Mouse (Mus musculus) embryonic facial prominence, embryonic 13.5 days (tissue): ENCODE data around the gene Kdelr2. TPM values are rescaled to one million over a fixed set of nuclear protein-coding genes. Genes with fewer than 3 reads are reported as not detected.

Experiments used
- ATAC-seq: fragments of 200-750 bp; cut with Nextera tagmentation; 2 replicates; pipeline ENCODE4 v1.8.0; 2017; ENCODE audit warnings: low read depth; ENCODE audit not compliant: insufficient number of reproducible peaks, insufficient read depth, low FRiP score, low TSS enrichment
- H3K27ac ChIP-seq: fragments of 300-500 bp; sonication (generic); 2 replicates; pipeline ENCODE4 v1.5.1; 2015; ENCODE audit warnings: moderate library complexity, mild to moderate bottlenecking, inconsistent platforms
- H3K27me3 ChIP-seq: fragments of 300-500 bp; sonication (generic); 2 replicates; pipeline ENCODE4 v1.6.1; 2015; ENCODE audit warnings: mild to moderate bottlenecking, inconsistent platforms
- H3K36me3 ChIP-seq: fragments of 300-500 bp; sonication (generic); 2 replicates; pipeline ENCODE4 v1.6.1; 2015; ENCODE audit warnings: mild to moderate bottlenecking, inconsistent platforms
- H3K4me1 ChIP-seq: fragments of 300-500 bp; sonication (generic); 2 replicates; pipeline ENCODE4 v1.6.1; 2015; ENCODE audit warnings: inconsistent platforms
- H3K4me2 ChIP-seq: fragments of 300-500 bp; sonication (generic); 2 replicates; pipeline ENCODE4 v1.6.1; 2015; ENCODE audit warnings: moderate library complexity, mild to moderate bottlenecking, inconsistent platforms
- H3K4me3 ChIP-seq: fragments of 300-500 bp; sonication (generic); 2 replicates; pipeline ENCODE4 v1.5.1; 2015; ENCODE audit warnings: mild to moderate bottlenecking, inconsistent platforms
- H3K9ac ChIP-seq: fragments of 300-500 bp; sonication (generic); 2 replicates; pipeline ENCODE4 v1.6.1; 2015; ENCODE audit warnings: mild to moderate bottlenecking, inconsistent platforms
- H3K9me3 ChIP-seq: fragments of 300-500 bp; sonication (generic); 2 replicates; pipeline ENCODE4 v1.6.1; 2016; ENCODE audit warnings: inconsistent platforms
- WGBS: fragments of 180-500 bp; shearing (Covaris S2); methylation state at CpG from one replicate; pipeline ENCODE4 v1.1.7; 2015; ENCODE audit warnings: mixed read lengths; 5-methylcytosine and 5-hydroxymethylcytosine counted together
- polyA plus RNA-seq: library from polyadenylated mRNA; unstranded; fragments of >200 nt; fragmentation: Nextera tagmentation; extraction: Ambion mirVana; gene quantifications from 2 replicates; pipeline ENCODE4 v1.2.1, GENCODE M21; 2015

Kdelr2 gene
- polyA plus RNA-seq: 355 and 381 TPM in 2 replicates

- peak; percentile 88 for ATAC-seq
- peak within 1 kb of the TSS; percentile 96 for H3K9ac ChIP-seq
- peaks cover 31% of the 10 kb centered on the region for H3K4me1 ChIP-seq
- H3K27ac ChIP-seq: peak within 1 kb of the TSS; percentile 89
- H3K27me3 ChIP-seq: no peaks in the 10 kb centered on the region
- H3K36me3 ChIP-seq: peaks cover 35% of the 10 kb centered on the region
- no peaks in the 10 kb centered on the region for H3K9me3 ChIP-seq
- peak within 1 kb of the TSS; percentile 98 for H3K4me3 ChIP-seq
- H3K4me2 ChIP-seq: peak within 1 kb of the TSS; percentile 83
- under 1% methylated on average over 72 of the region's 72 CpGs for WGBS
These were observed at the start of gene Kdelr2 for GRCm38 (mm10) chr5:143403221-143404147. Gene Kdelr2, plus strand, starts transcription at chr5:143403838.

DNA sequence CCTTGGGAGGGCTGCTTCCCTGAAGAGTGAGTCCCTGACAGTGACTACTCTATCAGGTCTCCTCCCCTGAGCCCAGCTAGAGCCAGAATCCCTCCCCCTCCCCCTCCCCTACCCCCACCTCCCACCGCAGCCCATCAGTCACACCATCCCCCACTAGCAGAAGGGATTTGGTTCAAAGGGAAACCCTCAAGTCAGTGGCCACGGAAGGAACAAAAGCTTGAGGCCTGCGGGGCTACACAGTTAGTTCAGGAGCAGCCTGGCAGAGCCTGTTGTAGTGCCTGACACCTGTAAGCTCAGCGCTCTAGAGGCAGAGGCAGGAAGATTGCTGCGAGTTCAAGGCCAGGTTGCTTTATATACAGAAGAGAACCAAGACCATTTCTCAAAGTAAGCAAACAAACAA lies 47.6 kb upstream of the Kdelr2 start:
- peaks cover 13% of the 10 kb centered on the region for H3K4me1 ChIP-seq
- peaks cover 36% of the 10 kb centered on the region for H3K27me3 ChIP-seq
- WGBS: 38% methylated on average over 5 of the region's 5 CpGs
- no peak overlapping the region for H3K27ac ChIP-seq
- no peaks in the 10 kb centered on the region for H3K36me3 ChIP-seq
- no peak overlapping the region for H3K4me3 ChIP-seq
- no peak overlapping the region for H3K9ac ChIP-seq
- H3K9me3 ChIP-seq: no peaks in the 10 kb centered on the region
- no peak for ATAC-seq
- H3K4me2 ChIP-seq: no peak overlapping the region

DNA sequence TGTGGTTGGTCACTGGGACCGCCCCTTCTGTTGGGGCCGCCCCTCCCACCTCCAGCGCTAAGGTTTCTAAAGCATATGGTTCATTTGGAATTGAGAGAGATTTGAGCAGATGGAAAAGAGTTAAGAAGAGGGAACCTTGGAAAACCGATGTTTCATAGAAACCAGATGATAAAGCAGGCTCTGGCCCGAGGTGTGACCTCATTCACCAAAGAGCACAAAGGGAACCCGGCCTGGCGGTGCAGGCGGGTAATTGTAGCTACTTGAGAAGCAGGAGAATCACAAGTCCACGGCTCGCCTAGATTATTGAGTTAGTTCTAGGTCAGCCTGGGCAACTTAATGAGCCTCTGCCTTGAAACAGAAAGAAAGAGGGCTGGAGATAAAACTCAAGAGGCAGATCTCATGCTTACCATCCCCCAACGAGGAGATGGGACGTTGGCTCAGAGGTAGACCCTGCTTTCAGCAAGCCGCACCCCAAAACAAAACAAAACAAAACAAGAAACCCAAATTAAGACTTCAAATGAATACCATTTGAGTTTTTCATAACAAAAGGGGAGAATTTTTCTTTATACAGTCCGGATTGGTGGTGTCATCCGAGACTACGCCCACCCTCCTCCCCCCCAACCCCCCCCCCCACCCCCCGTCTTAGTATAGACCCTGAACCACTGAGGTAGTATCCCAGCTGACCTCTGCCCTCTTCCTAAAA lies 46.8 kb upstream of the Kdelr2 start, which contains the start of gene Grid2ip:
TSS of gene Grid2ip (plus strand) at position 653 of the 703 bp plus-strand sequence.
- peak within 1 kb of the TSS; percentile 62 for H3K9ac ChIP-seq
- no peak for ATAC-seq
- no peaks in the 10 kb centered on the region for H3K9me3 ChIP-seq
- no peak within 1 kb of the TSS for H3K27ac ChIP-seq
- H3K4me2 ChIP-seq: peak within 1 kb of the TSS; percentile 56
- 13% methylated on average over 17 of the region's 17 CpGs for WGBS
- H3K36me3 ChIP-seq: no peaks in the 10 kb centered on the region
- H3K4me1 ChIP-seq: peaks cover 13% of the 10 kb centered on the region
- H3K4me3 ChIP-seq: peak within 1 kb of the TSS; percentile 35
- peaks cover 36% of the 10 kb centered on the region for H3K27me3 ChIP-seq

DNA sequence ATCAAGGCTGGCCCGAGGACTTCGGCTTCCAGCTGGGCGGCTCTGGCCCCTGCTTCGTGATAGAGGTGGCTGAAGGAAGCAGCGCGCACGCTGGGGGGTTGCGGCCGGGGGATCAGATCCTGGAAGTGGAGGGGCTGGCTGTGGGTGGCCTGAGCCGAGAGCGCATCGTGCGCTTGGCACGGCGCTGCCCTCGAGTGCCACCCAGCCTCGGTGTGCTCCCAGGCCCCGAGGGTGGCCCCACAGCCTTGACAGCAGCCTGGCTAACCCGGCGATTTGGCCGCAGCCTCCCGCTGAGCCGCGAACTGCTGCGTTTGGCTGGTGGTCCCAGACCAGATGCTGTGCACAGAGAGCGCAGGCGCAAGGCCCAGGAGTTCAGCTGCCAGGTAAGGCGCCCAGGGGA lies 46.1 kb upstream of the Kdelr2 start:
- Histone ChIP-seq H3K27ac (no peak overlapping the region), H3K4me3 (peak overlapping the region; percentile 35), H3K27me3 (peaks cover 39% of the 10 kb centered on the region), H3K9ac (peak overlapping the region; percentile 62), H3K36me3 (no peaks in the 10 kb centered on the region), H3K4me1 (peaks cover 13% of the 10 kb centered on the region), H3K4me2 (peak overlapping the region; percentile 56), H3K9me3 (no peaks in the 10 kb centered on the region)
- ATAC-seq: no peak
- 3% methylated on average over 28 of the region's 28 CpGs for WGBS

DNA sequence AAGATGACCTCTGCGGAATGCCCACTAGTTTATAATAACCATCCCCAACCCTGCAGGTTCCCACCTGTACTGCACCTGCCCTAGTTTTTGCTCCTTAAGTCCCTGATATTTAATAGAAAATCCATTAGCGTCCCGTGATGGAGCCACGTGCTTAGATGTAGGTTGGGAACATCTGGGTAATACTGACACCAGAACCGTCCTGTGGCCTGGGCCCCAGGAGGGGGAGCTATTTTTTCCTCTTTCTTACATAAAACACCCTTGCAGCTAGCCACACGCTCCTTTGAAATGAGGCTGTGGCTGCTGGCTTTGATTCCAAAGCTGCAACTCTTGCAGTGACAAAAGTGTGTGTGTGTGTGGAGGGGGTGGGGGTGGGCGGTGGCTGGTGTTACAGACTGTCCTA lies 44.4 kb upstream of the Kdelr2 start:
- peaks cover 56% of the 10 kb centered on the region for H3K27me3 ChIP-seq
- no peaks in the 10 kb centered on the region for H3K9me3 ChIP-seq
- H3K36me3 ChIP-seq: no peaks in the 10 kb centered on the region
- no peak overlapping the region for H3K27ac ChIP-seq
- no peak overlapping the region for H3K9ac ChIP-seq
- no peak for ATAC-seq
- no peak overlapping the region for H3K4me2 ChIP-seq
- WGBS: 31% methylated on average over 7 of the region's 7 CpGs
- no peak overlapping the region for H3K4me3 ChIP-seq
- peaks cover 21% of the 10 kb centered on the region for H3K4me1 ChIP-seq

GRCm38 (mm10) chr5:143360000-143360399 lies 43.6 kb upstream of the Kdelr2 start:
- Histone ChIP-seq H3K4me2 (no peak overlapping the region), H3K27me3 (peaks cover 63% of the 10 kb centered on the region), H3K36me3 (no peaks in the 10 kb centered on the region), H3K4me3 (no peak overlapping the region), H3K9me3 (no peaks in the 10 kb centered on the region), H3K27ac (no peak overlapping the region), H3K4me1 (peaks cover 26% of the 10 kb centered on the region), H3K9ac (no peak overlapping the region)
- no peak for ATAC-seq
- WGBS: 56% methylated on average over 5 of the region's 5 CpGs

GRCm38 (mm10) chr5:143361428-143361827 lies 42.2 kb upstream of the Kdelr2 start:
- Histone ChIP-seq H3K4me2 (no peak overlapping the region), H3K9me3 (no peaks in the 10 kb centered on the region), H3K27me3 (peaks cover 77% of the 10 kb centered on the region), H3K36me3 (no peaks in the 10 kb centered on the region), H3K4me1 (peaks cover 26% of the 10 kb centered on the region), H3K27ac (no peak overlapping the region), H3K4me3 (no peak overlapping the region), H3K9ac (no peak overlapping the region)
- WGBS: 53% methylated on average over 7 of the region's 7 CpGs
- no peak for ATAC-seq

- Histone ChIP-seq H3K9ac (peak overlapping the region; percentile 68), H3K27ac (no peak overlapping the region), H3K4me1 (peaks cover 14% of the 10 kb centered on the region), H3K4me3 (peak overlapping the region; percentile 50), H3K4me2 (peak overlapping the region; percentile 93), H3K36me3 (no peaks in the 10 kb centered on the region), H3K27me3 (peaks cover 72% of the 10 kb centered on the region), H3K9me3 (no peaks in the 10 kb centered on the region)
- WGBS: 0% methylated on average over 47 of the region's 47 CpGs
- ATAC-seq: peak; percentile 16; the same call in 1 of the 2 replicates
These were observed 39.7 kb upstream of the Kdelr2 start for GRCm38 (mm10) chr5:143363678-143364615.

DNA sequence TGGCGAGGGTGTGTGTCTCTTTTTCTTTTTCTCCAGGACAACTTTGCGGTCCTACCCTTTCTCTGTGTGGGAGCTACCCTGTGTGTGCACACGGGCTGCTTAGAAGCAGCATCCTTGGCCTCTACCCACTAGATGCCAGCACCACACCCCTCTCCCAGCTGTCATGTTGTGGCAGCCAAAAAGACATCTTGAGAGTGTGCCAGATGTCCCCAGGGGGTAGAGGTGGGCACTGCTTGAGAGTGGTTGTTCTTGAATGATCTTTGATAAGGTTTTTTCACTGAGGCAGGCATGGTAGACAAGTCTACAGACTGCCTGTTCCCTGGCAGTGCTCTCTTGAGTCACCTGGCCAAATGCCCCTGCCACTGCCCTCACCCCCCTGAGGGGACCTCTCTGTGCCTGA lies 35.7 kb upstream of the Kdelr2 start:
- H3K4me1 ChIP-seq: peaks cover 23% of the 10 kb centered on the region
- 67% methylated on average over 3 of the region's 3 CpGs for WGBS
- no peaks in the 10 kb centered on the region for H3K36me3 ChIP-seq
- H3K9me3 ChIP-seq: no peaks in the 10 kb centered on the region
- H3K27me3 ChIP-seq: peaks cover 93% of the 10 kb centered on the region
- no peak overlapping the region for H3K4me2 ChIP-seq
- H3K27ac ChIP-seq: no peak overlapping the region
- H3K4me3 ChIP-seq: no peak overlapping the region
- no peak overlapping the region for H3K9ac ChIP-seq
- no peak for ATAC-seq

DNA sequence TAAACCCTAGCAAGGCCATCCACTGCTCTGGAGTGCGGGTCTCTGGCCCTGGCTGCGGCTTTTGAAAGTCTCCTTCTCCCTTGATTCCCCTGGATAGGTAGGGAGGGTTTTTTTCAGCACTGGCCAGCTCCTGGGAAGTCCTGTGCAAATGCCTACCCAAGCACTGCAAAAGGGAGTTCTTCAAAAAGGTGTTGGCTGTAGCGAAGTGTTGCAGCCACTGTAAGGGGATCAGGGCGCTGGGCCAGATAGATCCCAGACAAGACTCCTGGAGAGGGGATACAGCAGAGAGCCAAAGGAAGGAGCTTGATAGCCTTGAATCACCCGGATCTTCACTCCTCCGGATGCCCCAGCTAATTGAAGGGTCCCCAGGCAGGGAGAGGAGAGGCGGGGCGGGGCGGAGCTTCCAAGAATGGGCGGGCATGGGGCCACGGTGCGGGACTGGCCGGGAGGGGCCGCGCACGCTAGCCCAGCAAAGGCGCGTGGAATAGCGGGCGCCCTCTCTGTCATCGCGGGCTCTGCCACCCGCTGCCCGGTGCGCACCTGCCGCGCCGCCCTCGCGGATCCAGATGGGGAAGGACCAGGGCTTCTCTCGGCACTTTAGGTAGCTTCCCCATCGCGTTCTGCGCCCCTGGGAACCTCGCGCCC lies 33.9 kb upstream of the Kdelr2 start:
- no peak for ATAC-seq
- 1% methylated on average over 36 of the region's 36 CpGs for whole genome bisulfite sequencing

More for the DNA sequence above, 33.9 kb upstream of the Kdelr2 start:
- no peak overlapping the region for H3K27ac ChIP-seq
- H3K9me3 ChIP-seq: no peaks in the 10 kb centered on the region
- no peak overlapping the region for H3K9ac ChIP-seq
- peak overlapping the region; percentile 30 for H3K4me3 ChIP-seq
- H3K4me2 ChIP-seq: peak overlapping the region; percentile 56
- H3K36me3 ChIP-seq: no peaks in the 10 kb centered on the region
- H3K27me3 ChIP-seq: peaks cover 93% of the 10 kb centered on the region
- H3K4me1 ChIP-seq: peaks cover 12% of the 10 kb centered on the region
